Mouse (Mus musculus): ENCODE data around the gene Ppp2r3a. TPM values are rescaled to one million over a fixed set of nuclear protein-coding genes. Genes with fewer than 3 reads are reported as not detected.

Ppp2r3a gene
- total and polyA plus RNA-seq, 3 experiments: 1.1 to 3.0 TPM; not detected in 1

DNA sequence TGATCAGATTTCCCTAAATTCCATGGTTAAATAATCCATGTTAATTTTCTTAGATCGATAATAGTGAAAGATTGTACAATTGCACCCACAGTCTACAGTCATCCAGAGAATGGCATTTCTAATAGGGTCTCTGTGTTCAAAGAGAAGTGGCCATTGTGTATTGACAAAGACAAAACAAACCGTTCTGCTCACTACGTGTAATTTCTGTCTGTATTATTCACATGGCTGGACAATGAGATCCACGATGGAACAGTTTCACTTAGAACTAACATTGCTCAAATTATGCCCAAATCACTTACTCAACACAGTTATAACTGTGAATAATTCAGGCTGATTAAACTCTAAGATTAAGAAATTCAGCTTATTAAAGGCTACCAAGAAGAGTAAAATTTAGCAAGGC lies 35.2 kb upstream of the Ppp2r3a start (continued):
- TF ChIP-seq RCOR1 (IDR thresholded peaks at IDR 0.05; ENCODE audit: low read depth, low read length) (no peak), MAX (IDR thresholded peaks at IDR 0.05; ENCODE audit: low read length) (no peak), MAFK (IDR thresholded peaks at IDR 0.05; ENCODE audit: borderline replicate concordance, low read depth, low read length) (no peak)

DNA sequence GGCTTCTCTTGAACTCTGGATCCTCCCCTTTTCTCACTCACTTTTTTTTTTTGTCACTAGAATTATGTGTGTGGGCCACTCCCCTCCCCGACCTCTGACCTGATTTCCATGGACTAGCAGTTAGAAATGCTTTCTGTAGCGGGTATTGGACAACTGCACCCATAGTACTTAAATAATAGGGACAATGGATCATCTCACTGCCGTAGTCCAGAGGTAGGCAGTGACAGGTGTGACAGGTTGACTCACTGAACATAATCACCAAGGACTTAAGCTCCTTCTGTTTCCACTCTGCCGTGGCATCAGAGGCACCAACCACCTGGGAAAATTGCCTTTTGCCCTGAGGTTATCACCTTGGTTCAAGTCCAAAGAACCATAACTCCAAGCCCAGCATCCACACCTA lies 32.5 kb upstream of the Ppp2r3a start:
- Histone ChIP-seq H3K4me3 (ENCODE audit: control insufficient read depth in 1 of 2, insufficient read depth in 1 of 2, low read depth in 2 of 2, low read length in 2 of 2) (no peak overlapping the region), H3K9ac (ENCODE audit: control insufficient read depth, low read depth, low read length, poor library complexity, severe bottlenecking) (no peak overlapping the region), H3K9me3 (replicated peaks; ENCODE audit: insufficient read depth, low read length) (no peaks in the 10 kb centered on the region), H3K4me1 (ENCODE audit: control insufficient read depth in 1 of 2, insufficient read depth in 2 of 2, low read length in 2 of 2) (no peaks in the 10 kb centered on the region), H3K36me3 (ENCODE audit: control insufficient read depth in 1 of 2, insufficient read depth in 2 of 2, low read length in 2 of 2) (no peaks in the 10 kb centered on the region), H3K79me2 (ENCODE audit: control insufficient read depth, insufficient read depth, low read length, poor library complexity) (no peaks in the 10 kb centered on the region), H3K27ac (ENCODE audit: control insufficient read depth, low read depth, low read length) (no peak overlapping the region), H3K27me3 (ENCODE audit: control insufficient read depth in 1 of 2, insufficient read depth in 2 of 2, low read length in 2 of 2) (no peaks in the 10 kb centered on the region)
- TF ChIP-seq ZC3H11A (IDR thresholded peaks at IDR 0.05; ENCODE audit: low read depth, low read length): no peak
- no peak for TF ChIP-seq EP300 (IDR thresholded peaks at IDR 0.05; ENCODE audit: low read depth in 1 of 2, low read length in 2 of 2)
- no peak for TF ChIP-seq MYC (IDR thresholded peaks at IDR 0.05; ENCODE audit: low read depth, low read length)
- TF ChIP-seq ZKSCAN1 (IDR thresholded peaks at IDR 0.05; ENCODE audit: low read depth, low read length): no peak
- TF ChIP-seq NELFE (IDR thresholded peaks at IDR 0.05; ENCODE audit: low read depth, low read length): no peak
- TF ChIP-seq MXI1 (IDR thresholded peaks at IDR 0.05; ENCODE audit: low read depth, low read length): no peak
- no peak for TF ChIP-seq GABPA (IDR thresholded peaks at IDR 0.05; ENCODE audit: low read depth, low read length)
- TF ChIP-seq SMC3 (IDR thresholded peaks at IDR 0.05; ENCODE audit: low read depth, low read length): no peak
- TF ChIP-seq USF2 (IDR thresholded peaks at IDR 0.05; ENCODE audit: borderline replicate concordance in 1 of 2, insufficient read depth in 1 of 2, low read depth in 1 of 2, low read length in 2 of 2): no peak
- no peak for TF ChIP-seq MEF2A (IDR thresholded peaks at IDR 0.05; ENCODE audit: extremely low read depth, insufficient replicate concordance, low read depth, low read length, poor library complexity, severe bottlenecking)
- TF ChIP-seq CHD1 (IDR thresholded peaks at IDR 0.05; ENCODE audit: low read depth, low read length): no peak
- TF ChIP-seq ETS1 (IDR thresholded peaks at IDR 0.05; ENCODE audit: low read depth, low read length): no peak
- TF ChIP-seq TAL1 (IDR thresholded peaks at IDR 0.05; ENCODE audit: low read length): no peak
- no peak for TF ChIP-seq ZNF384 (IDR thresholded peaks at IDR 0.05; ENCODE audit: low read depth, low read length)
- no peak for TF ChIP-seq ELF1 (IDR thresholded peaks at IDR 0.05; ENCODE audit: low read depth, low read length)
- no peak for TF ChIP-seq CTCF (IDR thresholded peaks at IDR 0.05 in 2 of 3, conservative IDR thresholded peaks at IDR 0.05 in 1 of 3; ENCODE audit: control insufficient read depth in 1 of 3, insufficient read depth in 1 of 3, low read depth in 2 of 3, low read length in 3 of 3, poor library complexity in 1 of 3, severe bottlenecking in 1 of 3)
- no peak for TF ChIP-seq HCFC1 (IDR thresholded peaks at IDR 0.05; ENCODE audit: low read depth, low read length)
- no peak for TF ChIP-seq E2F4 (IDR thresholded peaks at IDR 0.05; ENCODE audit: borderline replicate concordance, low read depth, low read length)
- no peak for TF ChIP-seq POLR2AphosphoS5 (IDR thresholded peaks at IDR 0.05; ENCODE audit: borderline replicate concordance, low read depth, low read length)
- TF ChIP-seq KAT2A (conservative IDR thresholded peaks at IDR 0.05; ENCODE audit: low read depth, low read length): no peak
- no peak for DNase-seq (ENCODE audit: low read depth, low spot score)
